Mouse (Mus musculus) liver, embryonic 15.5 days (tissue): ENCODE measurements around the gene Gm48551. TPM values are rescaled to one million over a fixed set of nuclear protein-coding genes. Genes with fewer than 3 reads are reported as not detected.

ENCODE experiments used
- ATAC-seq: fragments of 200-750 bp; cut with Nextera tagmentation; 2 replicates; pipeline ENCODE4 v1.8.0; 2017; ENCODE audit warnings: moderate number of reproducible peaks, mild to moderate bottlenecking, moderate library complexity; ENCODE audit not compliant: insufficient read depth
- H3K27ac ChIP-seq: fragments of 300-500 bp; sonication (generic); replicated peaks from 2 replicates; pipeline ENCODE4 v1.5.1; 2015; ENCODE audit warnings: mild to moderate bottlenecking, inconsistent platforms
- H3K27me3 ChIP-seq: fragments of 300-500 bp; sonication (generic); 2 replicates; pipeline ENCODE4 v1.6.1; 2015; ENCODE audit warnings: mild to moderate bottlenecking, inconsistent platforms
- H3K36me3 ChIP-seq: fragments of 300-500 bp; sonication (generic); replicated peaks from 2 replicates; pipeline ENCODE4 v1.6.1; 2015; ENCODE audit warnings: moderate library complexity, mild to moderate bottlenecking, inconsistent platforms
- H3K4me1 ChIP-seq: fragments of 300-500 bp; sonication (generic); replicated peaks from 2 replicates; pipeline ENCODE4 v1.6.1; 2015; ENCODE audit warnings: inconsistent platforms
- H3K4me2 ChIP-seq: fragments of 300-500 bp; sonication (generic); 2 replicates; pipeline ENCODE4 v1.6.1; 2015; ENCODE audit warnings: moderate library complexity, mild to moderate bottlenecking, inconsistent platforms
- H3K4me3 ChIP-seq: fragments of 300-500 bp; sonication (generic); replicated peaks from 2 replicates; pipeline ENCODE4 v1.5.1; 2015; ENCODE audit warnings: mild to moderate bottlenecking, inconsistent platforms
- H3K9ac ChIP-seq: fragments of 300-500 bp; sonication (generic); 2 replicates; pipeline ENCODE4 v1.6.1; 2015; ENCODE audit warnings: moderate library complexity, mild to moderate bottlenecking, inconsistent platforms
- H3K9me3 ChIP-seq: fragments of 300-500 bp; sonication (generic); replicated peaks from 2 replicates; pipeline ENCODE4 v1.6.1; 2016; ENCODE audit warnings: inconsistent platforms
- WGBS: fragments of 180-500 bp; shearing (Covaris S2); methylation state at CpG from one replicate; pipeline ENCODE4 v1.1.7; 2015; ENCODE audit warnings: mixed read lengths; ENCODE audit not compliant: insufficient replicate concordance; 5-methylcytosine and 5-hydroxymethylcytosine counted together
- polyA plus RNA-seq: library from polyadenylated mRNA; unstranded; fragments of >200 nt; fragmentation: Nextera tagmentation; extraction: Ambion mirVana; gene quantifications from 2 replicates; pipeline ENCODE4 v1.2.1, GENCODE M21; 2015

The Gm48551 gene
- polyA plus RNA-seq, 1 experiment from 2014 or later = 0.88 TPM

DNA sequence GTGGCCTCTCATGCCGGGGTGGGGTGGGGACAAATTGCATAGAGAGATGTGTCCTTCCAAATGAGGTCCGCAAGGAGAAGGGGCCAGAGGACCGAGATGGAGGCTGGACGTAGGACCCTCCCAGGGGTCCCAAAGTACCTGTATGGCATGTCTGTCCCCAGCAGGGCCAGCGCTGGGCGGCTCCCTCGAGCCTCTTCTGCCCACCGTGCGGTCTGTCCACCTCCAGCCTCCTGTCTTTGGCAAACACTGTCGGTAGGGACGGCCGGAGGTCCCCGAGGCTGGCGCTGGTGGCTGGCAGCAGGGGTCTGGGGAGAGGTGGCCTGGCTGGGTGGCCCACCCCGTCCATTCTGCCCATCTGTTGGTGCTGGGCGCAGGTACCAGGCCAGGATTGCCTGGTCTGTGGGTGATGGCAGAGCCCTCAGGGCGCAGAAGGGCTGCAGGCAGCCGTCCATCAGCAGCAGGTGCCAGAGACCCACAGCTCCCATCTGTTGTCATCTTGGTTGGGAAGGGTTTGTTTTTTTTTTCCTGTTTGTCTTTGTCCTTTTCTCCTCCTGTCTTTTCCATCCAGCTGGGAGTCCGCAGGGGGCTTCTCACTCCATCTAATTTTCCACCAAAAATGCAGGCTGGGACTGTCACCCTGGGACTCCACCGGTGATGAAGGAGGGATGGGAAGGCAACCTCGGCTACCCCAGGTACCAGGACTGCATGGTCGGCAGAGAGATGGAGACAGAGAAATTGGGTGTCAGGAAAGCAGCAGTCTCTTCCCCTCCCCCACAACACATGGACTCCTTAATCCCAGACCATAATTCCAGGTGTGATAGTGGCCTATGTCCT, 16.3 kb downstream of the Gm48551 start:
- no peak overlapping the region for H3K9ac ChIP-seq
- peaks cover 32% of the 10 kb centered on the region for H3K27me3 ChIP-seq
- H3K4me3 ChIP-seq = no peak overlapping the region
- WGBS = 79% methylated on average over 22 of the region's 22 CpGs
- H3K36me3 ChIP-seq = peaks cover 17% of the 10 kb centered on the region
- no peaks in the 10 kb centered on the region for H3K9me3 ChIP-seq
- no peak overlapping the region for H3K4me2 ChIP-seq
- H3K27ac ChIP-seq = no peak overlapping the region
- peaks cover 43% of the 10 kb centered on the region for H3K4me1 ChIP-seq
- ATAC-seq = no peak

DNA sequence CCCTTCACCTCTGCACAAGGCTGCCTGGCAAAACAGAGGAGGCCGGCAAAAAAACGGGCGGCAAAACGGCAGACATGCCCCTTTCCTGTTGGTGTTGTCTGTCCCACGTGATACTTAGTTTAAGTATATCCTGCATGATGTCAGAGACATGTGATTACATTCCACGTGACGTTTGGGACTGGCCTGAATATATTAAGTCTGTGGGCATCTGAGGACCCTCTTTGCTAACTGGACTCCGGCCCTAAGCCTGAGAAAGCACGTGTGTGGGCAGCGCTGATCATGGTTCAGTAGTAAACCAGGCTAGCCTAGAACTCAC, 16.9 kb downstream of the Gm48551 start:
- 49% methylated on average over 10 of the region's 10 CpGs for WGBS
- Histone ChIP-seq H3K4me2 (peak overlapping the region; percentile 48; the same call in 1 of the 2 replicates), H3K4me3 (no peak overlapping the region), H3K9me3 (no peaks in the 10 kb centered on the region), H3K27ac (peak overlapping the region; percentile 59), H3K36me3 (peaks cover 17% of the 10 kb centered on the region), H3K27me3 (peaks cover 38% of the 10 kb centered on the region), H3K4me1 (peaks cover 47% of the 10 kb centered on the region), H3K9ac (no peak overlapping the region)
- no peak for ATAC-seq

DNA sequence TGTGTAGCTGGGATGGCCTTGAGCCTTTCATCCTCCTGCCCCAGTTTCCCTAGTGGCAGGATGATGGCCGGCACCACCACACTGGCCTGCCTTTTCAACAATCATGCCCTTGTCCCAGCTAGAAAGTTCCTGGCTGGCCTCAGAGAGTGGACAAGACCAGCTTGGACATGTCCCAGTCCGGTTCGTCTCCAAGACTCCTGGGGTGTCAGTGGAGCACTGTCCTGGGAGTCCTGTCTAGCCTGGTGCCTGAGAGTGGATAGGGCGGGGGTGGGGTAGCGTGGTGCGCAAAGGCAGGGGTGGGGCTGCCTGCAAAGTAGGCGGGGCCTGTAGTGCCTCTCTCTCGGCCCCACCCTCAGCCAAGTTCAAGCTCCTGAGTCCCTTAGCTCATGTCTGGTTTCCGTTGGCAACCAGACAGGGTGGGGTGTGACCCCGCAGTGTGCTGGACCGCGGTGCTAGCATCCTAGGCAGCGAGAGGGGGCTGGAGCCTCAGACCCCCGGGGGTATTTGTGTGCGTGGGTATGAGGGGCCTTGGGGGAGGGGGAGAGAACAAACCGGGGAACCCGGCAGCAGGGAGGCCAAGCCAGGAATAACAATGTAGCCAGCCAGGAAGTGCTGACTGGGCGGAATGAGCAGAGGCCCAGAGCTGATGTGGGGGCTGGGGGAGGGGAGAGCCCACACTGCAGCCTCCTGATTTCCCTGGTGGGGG, 17.4 kb downstream of the Gm48551 start:
- WGBS = 16% methylated on average over 18 of the region's 18 CpGs
- Histone ChIP-seq H3K27ac (peak overlapping the region; percentile 61), H3K27me3 (peaks cover 43% of the 10 kb centered on the region), H3K4me1 (peaks cover 51% of the 10 kb centered on the region), H3K9me3 (no peaks in the 10 kb centered on the region), H3K4me3 (no peak overlapping the region), H3K9ac (no peak overlapping the region), H3K36me3 (peaks cover 17% of the 10 kb centered on the region), H3K4me2 (peak overlapping the region; percentile 48)
- ATAC-seq = peak; percentile 76

DNA sequence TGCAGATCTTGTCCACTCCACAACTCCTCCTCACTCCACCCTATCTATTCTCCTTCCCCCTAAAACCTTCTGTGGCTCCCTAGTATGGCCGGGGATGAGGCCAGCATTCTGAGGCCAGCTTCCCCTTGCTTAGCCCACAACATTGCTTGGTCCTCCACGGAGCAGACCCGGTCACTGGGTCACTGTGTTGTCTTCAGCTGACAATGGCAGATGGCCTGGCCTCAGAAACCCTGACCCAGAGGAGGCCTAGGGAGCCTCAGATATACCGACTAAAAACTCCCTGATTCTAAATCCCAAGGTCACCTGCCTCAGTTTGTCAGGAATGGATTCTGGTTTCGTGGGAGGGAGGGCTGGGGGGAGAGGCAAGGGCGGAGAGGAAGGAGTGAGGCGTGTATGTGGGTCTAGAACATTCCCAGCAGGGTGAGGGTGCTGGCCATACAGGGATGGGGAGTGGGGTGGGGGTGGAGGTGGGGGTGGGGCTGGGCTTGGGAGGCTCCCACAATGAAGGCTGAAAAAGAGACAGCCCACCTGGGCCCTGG, 18.0 kb downstream of the Gm48551 start:
- ATAC-seq = no peak
- H3K27ac ChIP-seq = peak overlapping the region; percentile 61
- no peak overlapping the region for H3K4me3 ChIP-seq
- H3K4me2 ChIP-seq = peak overlapping the region; percentile 48; the same call in 1 of the 2 replicates
- 42% methylated on average over 7 of the region's 7 CpGs for WGBS
- H3K9me3 ChIP-seq = no peaks in the 10 kb centered on the region
- no peak overlapping the region for H3K9ac ChIP-seq
- peaks cover 57% of the 10 kb centered on the region for H3K4me1 ChIP-seq
- H3K27me3 ChIP-seq = peaks cover 49% of the 10 kb centered on the region
- peaks cover 17% of the 10 kb centered on the region for H3K36me3 ChIP-seq

DNA sequence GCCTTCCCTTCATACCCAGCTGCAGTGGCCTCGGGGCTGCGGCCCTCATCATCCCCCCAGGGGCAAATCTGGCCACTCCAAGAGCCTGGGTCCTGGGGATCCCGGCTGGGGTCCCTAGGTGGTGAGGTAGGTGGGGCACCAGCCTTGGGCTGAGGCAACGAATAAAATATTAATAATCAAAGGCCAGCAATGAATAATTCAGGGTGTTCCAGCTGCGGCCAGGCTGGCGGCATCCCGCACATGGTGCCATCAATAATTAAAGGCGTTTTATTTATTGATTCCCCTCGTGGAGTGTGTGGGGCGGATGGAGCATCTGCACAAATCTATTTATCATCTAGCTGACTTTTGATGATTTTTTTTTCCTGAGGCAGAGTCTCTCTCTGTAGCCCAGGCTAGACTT, 19.2 kb downstream of the Gm48551 start:
- H3K27ac ChIP-seq = no peak overlapping the region
- peaks cover 69% of the 10 kb centered on the region for H3K4me1 ChIP-seq
- WGBS = 79% methylated on average over 10 of the region's 10 CpGs

DNA sequence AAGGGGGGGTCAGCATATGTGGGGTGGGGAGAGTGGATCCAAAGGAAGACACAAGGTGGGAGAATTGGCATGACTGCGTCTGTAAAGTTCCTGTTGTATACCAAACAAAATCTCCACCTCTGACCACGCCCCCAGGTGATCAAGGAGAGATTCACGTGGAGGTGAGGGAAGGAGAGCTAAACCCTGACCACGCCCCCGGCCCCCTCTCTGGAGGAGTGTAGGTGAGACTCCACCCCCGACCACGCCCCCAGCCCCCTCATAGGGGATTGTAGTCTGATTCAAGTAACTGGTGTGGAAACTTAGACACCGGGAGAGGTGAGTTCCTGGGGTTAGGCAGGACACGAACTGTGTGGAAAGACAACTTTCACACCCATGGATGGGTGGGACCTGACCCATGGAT, 19.8 kb downstream of the Gm48551 start:
- Histone ChIP-seq H3K9me3 (no peaks in the 10 kb centered on the region), H3K9ac (no peak overlapping the region), H3K4me1 (peaks cover 75% of the 10 kb centered on the region), H3K36me3 (peaks cover 17% of the 10 kb centered on the region), H3K27me3 (peaks cover 67% of the 10 kb centered on the region), H3K4me2 (no peak overlapping the region; the same call in 1 of the 2 replicates), H3K27ac (no peak overlapping the region), H3K4me3 (no peak overlapping the region)
- no peak for ATAC-seq
- 33% methylated on average over 9 of the region's 9 CpGs for WGBS

More for the DNA sequence above, 19.2 kb downstream of the Gm48551 start:
- H3K4me2 ChIP-seq = no peak overlapping the region
- H3K9me3 ChIP-seq = no peaks in the 10 kb centered on the region
- H3K9ac ChIP-seq = no peak overlapping the region
- peaks cover 61% of the 10 kb centered on the region for H3K27me3 ChIP-seq
- no peak overlapping the region for H3K4me3 ChIP-seq
- H3K36me3 ChIP-seq = peaks cover 17% of the 10 kb centered on the region
- no peak for ATAC-seq

DNA sequence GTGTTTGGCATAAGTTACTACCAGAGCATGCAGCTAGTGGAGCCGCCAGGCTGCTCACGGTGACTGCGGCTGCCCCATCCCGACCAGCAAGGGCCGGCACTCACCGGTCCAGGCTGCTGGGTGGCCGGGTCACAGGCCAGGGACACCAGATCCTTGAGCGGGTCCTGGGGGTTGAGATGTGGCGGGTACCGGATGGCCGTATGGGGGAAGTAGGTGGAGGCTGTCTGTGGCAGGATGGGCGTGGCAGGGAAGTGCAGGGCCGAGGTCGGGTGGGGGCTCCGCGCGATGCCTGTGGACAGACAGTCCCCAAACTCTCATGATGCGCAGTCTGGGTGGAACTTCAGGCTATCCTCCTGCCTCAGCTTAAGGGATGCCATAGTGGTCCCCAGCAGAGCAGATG, 20.5 kb downstream of the Gm48551 start:
- WGBS = 19% methylated on average over 18 of the region's 18 CpGs

DNA sequence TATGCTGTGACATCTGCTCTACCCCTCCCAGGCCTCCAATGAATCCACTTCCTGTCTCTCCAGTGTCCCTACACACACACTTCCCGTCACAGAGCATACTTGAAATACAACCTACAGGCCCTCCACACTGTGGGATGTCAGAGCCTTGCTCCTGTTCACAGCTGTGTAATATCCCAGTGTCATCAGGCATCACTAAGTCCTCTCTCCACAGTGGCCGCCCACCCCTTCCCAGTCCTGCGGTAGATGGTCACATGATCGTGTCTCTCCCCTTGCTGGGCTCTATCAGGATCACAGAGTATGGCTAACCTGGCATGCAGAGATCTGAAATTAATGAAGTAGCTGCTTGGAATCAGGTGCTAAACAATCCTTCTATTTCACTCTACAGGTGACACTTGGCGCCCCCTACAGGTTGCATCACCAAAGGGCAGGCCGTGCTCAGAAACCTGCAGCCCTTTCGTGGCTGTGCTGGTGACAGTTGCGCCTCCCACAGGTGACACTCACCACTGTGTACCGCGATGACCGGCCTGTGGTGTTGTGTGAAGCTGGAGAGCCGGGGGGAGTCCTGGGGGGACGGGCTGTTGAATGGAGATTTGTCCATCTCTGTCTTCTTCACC, 21.4 kb downstream of the Gm48551 start:
- H3K4me2 ChIP-seq = no peak overlapping the region
- H3K9me3 ChIP-seq = no peaks in the 10 kb centered on the region
- WGBS = 33% methylated on average over 13 of the region's 13 CpGs
- peaks cover 2% of the 10 kb centered on the region for H3K36me3 ChIP-seq
- no peak overlapping the region for H3K9ac ChIP-seq
- H3K4me3 ChIP-seq = no peak overlapping the region
- H3K27ac ChIP-seq = no peak overlapping the region
- no peak for ATAC-seq
- peaks cover 91% of the 10 kb centered on the region for H3K4me1 ChIP-seq
- H3K27me3 ChIP-seq = peaks cover 68% of the 10 kb centered on the region

More for the DNA sequence above, 20.5 kb downstream of the Gm48551 start:
- Histone ChIP-seq H3K4me3 (no peak overlapping the region), H3K27me3 (peaks cover 71% of the 10 kb centered on the region), H3K9me3 (no peaks in the 10 kb centered on the region), H3K9ac (no peak overlapping the region), H3K4me2 (peak overlapping the region; percentile 25), H3K36me3 (peaks cover 11% of the 10 kb centered on the region), H3K4me1 (peaks cover 81% of the 10 kb centered on the region), H3K27ac (0 out of 2 replicates have a peak overlapping the region, but pooled peaks have one; percentile 9)
- ATAC-seq = no peak

DNA sequence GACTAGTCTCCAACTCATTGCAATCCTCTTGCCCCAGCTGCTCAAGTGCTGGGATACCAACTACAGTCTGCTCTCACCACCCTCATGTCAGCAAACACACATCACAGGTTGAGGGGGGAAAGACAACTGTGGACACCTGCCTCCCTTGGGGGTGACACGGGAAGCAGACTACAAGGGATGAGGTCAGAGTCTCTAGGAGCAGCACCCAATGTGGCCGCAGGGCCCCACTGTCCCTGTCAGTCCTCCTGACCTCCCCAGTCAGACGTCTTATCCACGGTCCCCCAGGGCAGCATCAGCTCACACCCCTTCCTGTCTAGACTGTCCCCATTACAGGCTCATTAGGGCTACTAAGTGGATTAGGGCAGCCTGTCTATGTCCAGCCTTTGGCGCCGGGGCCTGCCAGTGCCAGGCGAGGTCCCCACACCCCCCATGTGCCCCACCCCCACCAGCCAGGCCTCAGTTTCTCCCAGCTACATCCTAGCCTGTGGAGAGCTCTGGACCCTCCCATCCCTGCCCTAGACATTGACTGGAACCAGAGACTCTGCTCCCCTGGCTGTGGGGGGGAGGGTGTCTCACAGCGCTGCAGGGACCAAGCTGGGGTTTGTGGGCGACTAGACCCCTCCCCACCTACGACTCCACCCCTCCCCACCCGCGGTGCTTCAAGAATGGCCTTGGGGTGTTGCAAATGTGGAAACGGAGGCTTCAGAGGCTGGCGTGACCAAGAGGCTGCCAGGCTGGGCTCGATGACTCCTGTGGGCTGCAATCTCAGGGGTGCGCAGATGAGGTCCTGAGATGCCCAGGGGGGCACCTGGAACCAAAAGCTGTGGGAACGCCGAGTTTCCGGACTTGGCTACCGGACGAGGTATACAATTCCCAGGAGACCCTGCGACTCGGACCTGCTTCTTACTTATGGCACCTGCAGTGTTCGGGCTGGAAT, 22.5 kb downstream of the Gm48551 start:
- Histone ChIP-seq H3K9me3 (no peaks in the 10 kb centered on the region), H3K27me3 (peaks cover 68% of the 10 kb centered on the region), H3K9ac (no peak overlapping the region), H3K4me2 (peak overlapping the region; percentile 39), H3K4me1 (peaks cover 91% of the 10 kb centered on the region), H3K4me3 (peak overlapping the region; percentile 36), H3K27ac (no peak overlapping the region), H3K36me3 (no peaks in the 10 kb centered on the region; the same call in 1 of the 2 replicates)
- WGBS = 19% methylated on average over 24 of the region's 24 CpGs
- ATAC-seq = no peak
